Mouse (Mus musculus): ENCODE results near the gene Mybpc2. TPM values are rescaled to one million over a fixed set of nuclear protein-coding genes. Genes with fewer than 3 reads are reported as not detected.

The Mybpc2 gene
- total RNA-seq (2012; rRNA removed) (3.0 and 5.0 TPM in 2 replicates), total RNA-seq (2014; rRNA removed) (2.0 TPM in 2 replicates), polyA plus RNA-seq (2012; ENCODE audit: insufficient read length, low read depth) (8.3 and 8.6 TPM in 2 replicates)

- no peak within 1 kb of the TSS for H3K27ac ChIP-seq (ENCODE audit: insufficient read depth, low read depth)
- in situ Hi-C loops (cut with MboI; ENCODE audit: low pct_ligation_motif_present, low pct_unique_long_range_greater_than_20kb, low sequenced_read_pairs) (no loop called here), dilution Hi-C loops (cut with MboI; ENCODE audit: extremely low pct_ligation_motif_present, extremely low pct_unique_long_range_greater_than_20kb, low sequenced_read_pairs) (no loop called here)
- H3K79me2 ChIP-seq (replicated peaks; ENCODE audit: control insufficient read depth, extremely low read depth, insufficient read depth, poor library complexity, severe bottlenecking), result peaks cover under 1% of the 10 kb centered on the region; the same call in 1 of the 2 replicates
- no peak for DNase-seq (ENCODE audit: extremely low read depth)
- no peak within 1 kb of the TSS for H3K4me2 ChIP-seq (ENCODE audit: insufficient read depth, low read depth, poor library complexity, severe bottlenecking)
- TF ChIP-seq POLR2AphosphoS2 (IDR thresholded peaks at IDR 0.05; ENCODE audit: low read depth, low read length) (0 out of 2 replicates have a peak, but pooled peaks have one; percentile 7), HCFC1 (IDR thresholded peaks at IDR 0.05; ENCODE audit: low read depth, low read length) (no peak)
- H3K9ac ChIP-seq (ENCODE audit: insufficient read depth, low read depth), result no peak within 1 kb of the TSS
- H3K4me1 ChIP-seq (ENCODE audit: control insufficient read depth in 1 of 2, insufficient read depth in 2 of 2), result peaks cover 24 to 57% of the 10 kb centered on the region in 2 experiments
- H3K4me3 ChIP-seq (replicated peaks in 1 of 3; ENCODE audit: low read depth in 2 of 3, low read length in 2 of 3, poor library complexity in 1 of 3), result no peak within 1 kb of the TSS
- no peaks in the 10 kb centered on the region for H3K27me3 ChIP-seq (replicated peaks)
- H3K36me3 ChIP-seq (replicated peaks in 1 of 2; ENCODE audit: control insufficient read depth in 1 of 2, insufficient read depth in 1 of 2, low read length in 1 of 2), result peaks cover 16 to 50% of the 10 kb centered on the region in 2 experiments
- no peaks in the 10 kb centered on the region for H3K9me3 ChIP-seq (replicated peaks; ENCODE audit: low read length)
These were observed at the start of gene Mybpc2 for GRCm38 (mm10) chr7:44524502-44524901. Mybpc2 (minus strand) TSS chr7:44524656.

- H3K4me3 ChIP-seq (replicated peaks in 1 of 3; ENCODE audit: low read depth in 2 of 3, low read length in 2 of 3, poor library complexity in 1 of 3), result peak overlapping the region; percentile 54 to 67 (median 57)
- in situ Hi-C loops (cut with MboI; ENCODE audit: low pct_ligation_motif_present, low pct_unique_long_range_greater_than_20kb, low sequenced_read_pairs) (no loop called here), dilution Hi-C loops (cut with MboI; ENCODE audit: extremely low pct_ligation_motif_present, extremely low pct_unique_long_range_greater_than_20kb, low sequenced_read_pairs) (no loop called here)
- peaks cover 7 to 20% of the 10 kb centered on the region in 2 experiments for H3K36me3 ChIP-seq (replicated peaks in 1 of 2; ENCODE audit: control insufficient read depth in 1 of 2, insufficient read depth in 1 of 2, low read length in 1 of 2)
- no peak for DNase-seq (ENCODE audit: extremely low read depth)
- TF ChIP-seq SMC3 (IDR thresholded peaks at IDR 0.05; ENCODE audit: low read depth, low read length), result no peak
- peak; percentile 92 for TF ChIP-seq ZNF384 (IDR thresholded peaks at IDR 0.05; ENCODE audit: low read depth, low read length)
- peak overlapping the region; percentile 64 for H3K9ac ChIP-seq (ENCODE audit: insufficient read depth, low read depth)
- H3K27ac ChIP-seq (ENCODE audit: insufficient read depth, low read depth), result peak overlapping the region; percentile 83
- no peaks in the 10 kb centered on the region for H3K27me3 ChIP-seq (replicated peaks)
- H3K79me2 ChIP-seq (replicated peaks; ENCODE audit: control insufficient read depth, extremely low read depth, insufficient read depth, poor library complexity, severe bottlenecking), result peaks cover 16% of the 10 kb centered on the region
- H3K9me3 ChIP-seq (replicated peaks; ENCODE audit: low read length), result peaks cover 15% of the 10 kb centered on the region
- peaks cover 12 to 43% of the 10 kb centered on the region in 2 experiments for H3K4me1 ChIP-seq (ENCODE audit: control insufficient read depth in 1 of 2, insufficient read depth in 2 of 2)
- peak overlapping the region; percentile 86 for H3K4me2 ChIP-seq (ENCODE audit: insufficient read depth, low read depth, poor library complexity, severe bottlenecking)
These were observed 48.6 kb upstream of the Mybpc2 start for GRCm38 (mm10) chr7:44572956-44573484.

- peak within 1 kb of the TSS; percentile 83 for H3K27ac ChIP-seq (ENCODE audit: insufficient read depth, low read depth)
- dilution Hi-C loops (cut with MboI; ENCODE audit: extremely low pct_ligation_motif_present, extremely low pct_unique_long_range_greater_than_20kb, low sequenced_read_pairs), result no loop called here
- peak within 1 kb of the TSS; percentile 93 for H3K4me2 ChIP-seq (ENCODE audit: insufficient read depth, low read depth, poor library complexity, severe bottlenecking)
- TF ChIP-seq TCF12 (IDR thresholded peaks at IDR 0.05; ENCODE audit: low read depth, low read length) (peak; percentile 79; the same call in 1 of the 2 replicates), UBTF (IDR thresholded peaks at IDR 0.05; ENCODE audit: low read depth, low read length) (no peak), IRF4 (IDR thresholded peaks at IDR 0.05; ENCODE audit: low read depth, low read length) (peak; percentile 98), MEF2A (IDR thresholded peaks at IDR 0.05; ENCODE audit: borderline replicate concordance, low read depth, low read length) (peak; percentile 78; the same call in 1 of the 2 replicates), PAX5 (IDR thresholded peaks at IDR 0.05; ENCODE audit: low read length) (no peak), BHLHE40 (IDR thresholded peaks at IDR 0.05; ENCODE audit: low read depth, low read length) (peak; percentile 70), ELF1 (IDR thresholded peaks at IDR 0.05; ENCODE audit: low read depth, low read length) (no peak; the same call in 1 of the 2 replicates), ETS1 (conservative IDR thresholded peaks at IDR 0.05; ENCODE audit: low read depth, low read length) (peak; percentile 75), USF1 (IDR thresholded peaks at IDR 0.05; ENCODE audit: low read depth, low read length) (no peak), MYC (IDR thresholded peaks at IDR 0.05; ENCODE audit: low read depth, low read length) (no peak), RAD21 (IDR thresholded peaks at IDR 0.05; ENCODE audit: low read depth, low read length) (no peak), EP300 (IDR thresholded peaks at IDR 0.05; ENCODE audit: low read length) (peak; percentile 93), POLR2A (IDR thresholded peaks at IDR 0.05; ENCODE audit: low read depth, low read length) (peak; percentile 92), JUND (conservative IDR thresholded peaks at IDR 0.05; ENCODE audit: low read depth, low read length) (no peak; the same call in 1 of the 2 replicates), NELFE (IDR thresholded peaks at IDR 0.05; ENCODE audit: low read depth, low read length) (peak; percentile 74), MXI1 (IDR thresholded peaks at IDR 0.05; ENCODE audit: low read depth, low read length) (peak; percentile 51; the same call in 1 of the 2 replicates), MAZ (IDR thresholded peaks at IDR 0.05; ENCODE audit: low read depth, low read length) (peak; percentile 93), MAFK (IDR thresholded peaks at IDR 0.05; ENCODE audit: insufficient replicate concordance, low read length) (peak; percentile 56; the same call in 1 of the 2 replicates), SIN3A (IDR thresholded peaks at IDR 0.05; ENCODE audit: low read length) (peak; percentile 85), CHD2 (IDR thresholded peaks at IDR 0.05; ENCODE audit: low read length) (peak; percentile 78), HCFC1 (IDR thresholded peaks at IDR 0.05; ENCODE audit: low read depth, low read length) (peak; percentile 37; the same call in 1 of the 2 replicates)
These were observed 47.8 kb upstream of the Mybpc2 start, which contains the start of gene Napsa for GRCm38 (mm10) chr7:44572213-44572701. Napsa (plus strand) TSS chr7:44572380.

More at GRCm38 (mm10) chr7:44572213-44572701, 47.8 kb upstream of the Mybpc2 start, which contains the start of gene Napsa:
- Histone ChIP-seq H3K4me1 (ENCODE audit: control insufficient read depth in 1 of 2, insufficient read depth in 2 of 2) (peaks cover 12 to 43% of the 10 kb centered on the region in 2 experiments), H3K79me2 (replicated peaks; ENCODE audit: control insufficient read depth, extremely low read depth, insufficient read depth, poor library complexity, severe bottlenecking) (peaks cover 16% of the 10 kb centered on the region), H3K9ac (ENCODE audit: insufficient read depth, low read depth) (peak within 1 kb of the TSS; percentile 91), H3K4me3 (replicated peaks in 1 of 3; ENCODE audit: low read depth in 2 of 3, low read length in 2 of 3, poor library complexity in 1 of 3) (peak within 1 kb of the TSS; percentile 54 to 67 (median 57)), H3K27me3 (replicated peaks) (no peaks in the 10 kb centered on the region), H3K9me3 (replicated peaks; ENCODE audit: low read length) (peaks cover 9% of the 10 kb centered on the region), H3K36me3 (replicated peaks in 1 of 2; ENCODE audit: control insufficient read depth in 1 of 2, insufficient read depth in 1 of 2, low read length in 1 of 2) (peaks cover under 1 to 13% of the 10 kb centered on the region in 2 experiments)
- in situ Hi-C loops (cut with MboI; ENCODE audit: low pct_ligation_motif_present, low pct_unique_long_range_greater_than_20kb, low sequenced_read_pairs), result no loop called here
- peak; percentile 93 for DNase-seq (ENCODE audit: extremely low read depth)
